Mouse (Mus musculus) urinary bladder, postnatal 4 days (tissue): Measurements from ENCODE around the gene Mak.

Experiments
- DNase-seq, 2 experiments: peaks; one replicate each; pipeline ENCODE4 v3.0.0; 2021 to 2022; ENCODE audit warnings: low spot score in 2 of 2

Mak gene

DNA sequence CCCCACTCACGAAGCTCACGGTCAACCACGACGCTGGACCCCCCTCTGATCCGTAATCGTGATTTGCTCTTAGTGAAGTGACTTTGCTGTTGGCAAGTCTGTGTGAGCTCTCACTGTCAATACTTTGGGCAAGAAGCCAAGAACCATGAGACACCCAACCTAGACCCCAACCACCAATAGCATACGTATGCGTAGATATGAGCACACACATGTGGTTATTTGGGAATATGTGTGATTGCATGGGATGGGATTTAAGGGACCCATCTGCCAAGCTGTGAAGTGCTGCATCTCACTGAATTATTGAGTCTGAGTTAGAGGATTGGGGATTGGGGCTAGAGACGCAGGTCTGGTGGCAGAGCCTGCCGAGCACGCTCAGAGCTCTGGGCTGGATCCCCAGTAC, 7.9 kb downstream of the Mak start:
- DNase-seq = no peak

GRCm38 (mm10) chr13:41067618-41068017, 11.9 kb downstream of the Mak start:
- DNase-seq = no peak

- DNase-seq = no peak
Measured at GRCm38 (mm10) chr13:41051965-41052364, 27.5 kb downstream of the Mak start.

GRCm38 (mm10) chr13:41047280-41047679, 32.2 kb downstream of the Mak start:
- no peak for DNase-seq

DNA sequence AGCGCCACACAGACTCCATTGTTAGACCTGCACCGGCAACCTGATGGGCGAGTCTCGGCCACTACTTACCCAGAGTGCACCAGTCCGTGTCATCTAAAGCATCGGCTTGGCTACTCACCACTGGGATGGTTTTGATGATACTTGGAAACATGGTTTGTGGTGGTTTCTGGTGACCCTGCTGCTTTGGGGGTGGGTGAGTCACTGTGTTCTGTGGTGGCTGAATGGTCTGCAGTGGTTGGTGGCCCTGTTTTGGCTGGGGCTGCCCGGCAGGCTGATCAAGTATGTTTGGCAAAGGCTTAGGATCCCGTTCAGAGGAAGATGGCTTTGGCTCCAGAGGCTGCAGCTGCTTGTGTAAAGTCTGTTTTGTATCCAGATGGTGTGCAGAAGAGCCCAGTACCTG, 33.6 kb downstream of the Mak start:
- DNase-seq = no peak

GRCm38 (mm10) chr13:41042511-41042910, 37.0 kb downstream of the Mak start:
- DNase-seq = no peak

DNA sequence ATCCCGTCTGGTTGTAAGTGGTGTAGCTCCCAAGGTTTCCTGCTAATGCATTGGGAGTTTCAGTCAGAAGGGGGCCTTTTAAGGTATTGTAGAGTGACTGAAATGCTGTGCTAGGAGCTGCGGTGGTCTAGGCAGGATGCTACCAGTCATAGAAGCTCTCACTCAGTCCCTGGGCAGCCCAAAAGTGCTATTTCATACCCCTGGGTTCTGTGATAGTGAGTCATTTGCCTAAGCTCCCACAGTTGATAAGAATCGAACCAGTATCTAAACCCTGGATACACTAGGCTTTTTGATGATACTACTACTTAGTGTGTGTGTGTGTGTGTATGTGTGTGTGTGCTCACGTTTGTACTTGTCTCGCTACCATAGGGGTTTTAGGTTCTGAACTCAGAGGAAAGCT, 49.4 kb downstream of the Mak start:
- DNase-seq = no peak

GRCm38 (mm10) chr13:41022099-41022498, 57.4 kb downstream of the Mak start:
- DNase-seq = no peak

- DNase-seq = no peak
Measured at GRCm38 (mm10) chr13:41021607-41022006, 57.9 kb downstream of the Mak start.

DNA sequence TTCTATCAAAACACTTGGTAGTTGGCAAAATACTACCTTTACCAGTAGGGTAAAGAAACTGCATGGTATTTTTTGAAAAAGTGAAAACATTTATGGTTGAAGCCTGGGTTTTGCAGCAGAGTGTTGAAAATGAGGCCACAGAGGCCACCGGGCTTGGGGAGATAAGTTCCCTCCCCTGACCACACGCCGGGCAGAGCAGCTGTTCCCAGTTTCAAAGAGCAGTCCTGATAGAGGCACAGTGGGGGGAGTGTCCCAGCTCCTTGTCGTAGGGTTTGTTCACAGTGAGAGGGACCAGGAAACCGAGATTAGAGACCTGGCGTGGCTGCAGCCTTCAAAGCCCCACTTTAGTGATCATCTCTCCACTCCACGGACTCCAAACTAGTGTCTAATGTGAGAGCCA, 59.0 kb downstream of the Mak start:
- DNase-seq = no peak

DNA sequence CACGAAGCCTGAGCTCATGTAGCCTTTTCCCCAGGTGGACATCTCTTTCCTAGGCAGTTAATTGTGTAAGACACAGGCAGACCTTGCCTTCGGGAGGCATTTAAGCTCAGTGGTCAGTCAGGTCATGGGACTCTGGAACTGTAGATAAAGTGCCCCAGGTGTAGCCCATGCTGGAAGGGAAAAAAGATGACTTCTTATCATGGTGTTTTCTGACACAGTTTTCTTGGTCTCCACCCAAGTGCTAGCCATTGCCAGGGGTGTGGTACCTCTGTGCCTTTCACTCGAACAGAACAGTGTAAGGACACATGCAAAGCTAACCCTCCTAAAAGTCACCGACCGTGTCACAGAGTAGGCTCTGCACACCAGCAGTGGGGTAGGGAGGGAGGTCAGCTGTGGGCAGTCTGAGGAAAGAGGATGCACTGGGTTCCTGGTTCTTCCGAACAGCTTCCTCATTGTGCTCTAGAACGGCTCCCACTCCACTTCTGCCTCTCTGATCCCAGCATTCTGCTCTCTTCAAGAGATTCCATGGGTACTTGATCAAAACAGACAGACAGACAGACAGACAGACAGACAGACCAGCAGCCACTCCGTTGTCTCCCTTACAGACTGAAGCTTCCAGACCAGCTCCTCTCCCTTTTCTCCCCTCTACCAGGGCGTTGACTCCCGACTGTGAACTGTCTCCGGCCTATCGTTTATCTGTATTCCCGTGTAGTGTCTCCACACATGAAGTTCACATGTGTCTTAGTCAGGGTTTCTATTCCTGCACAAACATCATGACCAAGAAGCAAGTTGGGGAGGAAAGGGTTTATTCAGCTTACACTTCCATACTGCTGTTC, 60.5 kb downstream of the Mak start:
- no peak for DNase-seq

GRCm38 (mm10) chr13:41018236-41018635, 61.3 kb downstream of the Mak start:
- no peak for DNase-seq

DNA sequence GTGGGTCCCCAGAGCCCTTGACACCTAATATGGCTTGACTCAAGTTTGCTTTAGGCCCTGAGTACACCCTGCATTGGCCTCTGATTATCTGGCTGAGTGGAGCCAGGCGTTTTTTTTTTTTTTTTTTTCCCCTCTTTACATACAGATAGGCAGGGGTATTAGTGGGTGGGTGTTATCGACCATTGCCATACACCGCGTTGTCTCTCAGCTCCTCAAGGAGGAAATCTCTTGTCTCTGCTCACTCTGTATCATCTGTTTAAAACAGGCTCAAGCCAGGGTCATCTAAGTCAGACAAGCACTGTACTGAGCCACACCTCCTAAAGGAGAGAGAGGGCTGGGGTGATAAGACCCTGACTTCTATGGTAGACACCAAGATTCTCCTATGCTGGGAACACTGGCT, 61.7 kb downstream of the Mak start:
- DNase-seq = no peak

DNA sequence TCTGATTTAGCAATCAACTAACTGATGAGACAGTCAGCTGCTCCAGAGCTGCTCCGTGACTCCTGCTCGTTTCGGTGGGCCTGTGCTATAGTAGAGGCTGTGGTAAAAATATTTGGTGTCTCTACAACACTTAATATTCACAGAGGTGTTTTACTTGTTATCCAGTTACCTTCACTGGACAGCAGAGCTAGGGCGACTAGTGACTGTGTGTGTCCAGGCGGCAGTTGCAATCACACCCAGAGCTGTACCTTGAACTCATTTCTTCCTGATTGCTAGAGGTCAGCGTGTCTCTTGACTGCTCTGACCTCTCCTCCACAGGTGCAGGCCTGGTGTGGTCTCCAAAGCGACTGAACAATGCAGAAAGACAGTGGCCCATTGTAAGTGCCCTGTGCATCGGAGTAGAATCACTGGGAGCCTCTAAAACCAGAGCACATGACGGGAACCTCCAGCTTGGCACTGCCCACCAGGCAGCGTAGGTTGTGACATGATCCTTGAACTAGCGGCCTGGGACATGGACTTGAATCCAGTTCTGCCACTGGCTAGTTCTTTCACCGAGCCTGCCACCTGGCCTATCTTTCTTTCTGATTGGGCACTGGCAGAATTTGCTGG, 62.6 kb downstream of the Mak start:
- DNase-seq = no peak

GRCm38 (mm10) chr13:41015829-41016634, 63.5 kb downstream of the Mak start, which contains the start of gene Tmem14c:
Gene Tmem14c, plus strand, starts transcription at chr13:41016292.
- peak; percentile 89 to 95 for DNase-seq

GRCm38 (mm10) chr13:41008946-41009345, 70.6 kb downstream of the Mak start:
- no peak for DNase-seq

DNA sequence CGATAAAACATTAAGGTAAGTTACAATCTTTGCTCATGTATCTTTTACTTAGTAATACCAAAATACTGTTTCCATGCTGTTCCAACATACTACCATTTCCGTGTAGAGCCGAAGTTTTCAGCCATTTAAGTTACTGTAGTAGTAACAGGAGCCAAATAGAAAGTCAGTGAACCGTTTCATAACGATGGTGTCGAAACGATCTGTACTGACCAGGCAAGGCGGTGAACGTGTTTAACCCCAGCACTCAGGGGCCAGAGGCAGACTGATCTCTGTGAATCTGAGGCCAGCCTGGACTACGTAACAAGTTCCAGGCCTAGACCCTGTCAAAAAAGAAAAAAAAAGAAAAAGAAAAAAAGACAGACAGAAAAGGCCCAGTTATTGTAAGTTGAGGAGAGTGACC, 71.2 kb downstream of the Mak start:
- DNase-seq = no peak

DNA sequence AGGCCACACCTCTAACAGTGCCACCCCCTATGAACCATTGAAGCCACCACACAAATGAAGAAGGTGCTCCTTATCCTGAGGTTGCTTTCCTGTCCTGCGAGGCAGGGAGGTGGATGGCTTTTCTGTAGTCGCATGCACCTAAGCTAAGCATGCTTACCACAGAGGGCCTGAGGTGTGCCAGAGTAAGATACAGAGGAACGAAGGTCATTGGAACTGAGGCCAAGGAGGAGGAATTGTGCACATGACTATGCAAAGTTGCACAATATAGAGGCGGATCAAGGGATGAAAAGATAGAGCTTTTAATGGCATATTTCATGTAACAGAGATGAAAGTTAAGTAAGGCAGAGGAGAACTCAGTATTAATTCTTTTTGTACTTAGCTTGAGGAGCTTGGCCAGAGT, 73.3 kb downstream of the Mak start:
- no peak for DNase-seq

- DNase-seq = no peak
Measured at GRCm38 (mm10) chr13:41002001-41002400, 77.5 kb downstream of the Mak start.

GRCm38 (mm10) chr13:41000926-41001639, 78.4 kb downstream of the Mak start, which contains the start of gene Pak1ip1:
Gene Pak1ip1, plus strand, starts transcription at chr13:41001023.
- peak; percentile 90 for DNase-seq

DNA sequence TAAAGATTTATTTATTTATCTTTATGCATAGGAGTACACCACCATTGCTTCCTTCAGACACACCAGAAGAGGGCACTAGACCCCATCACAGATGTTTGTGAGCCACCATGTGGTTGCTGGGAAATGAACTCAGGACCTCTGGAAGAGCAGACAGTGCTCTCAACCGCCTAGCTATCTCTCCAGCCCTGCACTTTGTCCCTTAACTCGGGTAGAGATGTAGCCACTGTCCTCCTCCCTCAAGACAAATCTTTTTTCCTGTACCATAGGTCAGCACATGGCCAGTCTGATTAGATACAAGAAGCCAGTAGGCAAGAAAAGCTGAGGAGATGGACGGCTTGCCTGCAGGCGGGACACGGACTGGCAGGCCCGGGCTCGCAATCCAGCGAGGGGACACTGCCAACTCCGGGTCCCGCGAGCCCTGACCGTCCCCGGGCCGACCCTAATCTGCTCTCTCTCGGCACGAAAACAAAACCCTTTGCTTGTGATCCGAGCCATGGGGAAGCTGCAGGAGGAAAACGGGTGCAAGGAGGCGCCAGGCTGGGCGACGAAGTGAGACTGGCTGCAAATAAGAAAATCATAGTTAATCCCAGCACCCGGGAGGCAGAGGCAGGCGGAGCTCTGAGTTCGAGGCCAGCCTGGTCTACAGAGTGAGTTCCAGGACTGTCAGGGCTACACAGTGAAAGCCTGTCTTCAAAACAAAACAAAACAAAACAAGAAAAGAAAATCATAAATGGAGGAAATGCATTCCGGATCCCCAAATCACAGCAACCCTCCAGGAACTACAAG, 79.2 kb downstream of the Mak start:
- DNase-seq = peak; percentile 48 to 65
